Mouse (Mus musculus): ENCODE data around the gene C130026I21Rik. TPM values are rescaled to one million over a fixed set of nuclear protein-coding genes. Genes with fewer than 3 reads are reported as not detected.
"Not testable (repeated sequence)": the region's sequence is repeated elsewhere in the genome, so short reads cannot be mapped to it uniquely, and the experiment has no call there.

C130026I21Rik gene
- polyA plus RNA-seq, 1 experiment from 2014 or later = not detected

DNA sequence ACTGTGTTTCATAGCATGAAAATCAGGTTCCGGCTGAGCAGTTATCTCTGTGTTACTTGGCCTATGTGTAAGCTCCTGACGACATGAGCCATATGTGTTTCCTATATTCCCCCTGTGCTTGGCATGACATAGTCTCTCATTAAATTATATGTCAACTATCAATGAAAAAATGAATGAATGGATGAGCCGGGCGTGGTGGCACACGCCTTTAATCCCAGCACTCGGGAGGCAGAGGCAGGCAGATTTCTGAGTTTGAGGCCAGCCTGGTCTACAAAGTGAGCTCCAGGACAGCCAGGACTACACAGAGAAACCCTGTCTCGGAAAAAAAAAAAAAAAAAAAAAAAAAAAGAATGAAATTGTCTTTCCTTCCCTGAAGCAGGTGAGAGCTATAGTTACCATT lies 171.3 kb downstream of the C130026I21Rik start:
- not testable (repeated sequence) for H3K9me3 ChIP-seq; H3K36me3 ChIP-seq; H3K4me1 ChIP-seq; H3K27me3 ChIP-seq; ATAC-seq (ENCODE audit: insufficient number of reproducible peaks, insufficient read depth, low FRiP score, low TSS enrichment, low read depth); H3K9ac ChIP-seq; H3K4me3 ChIP-seq; H3K4me2 ChIP-seq; H3K27ac ChIP-seq
- WGBS = 74% methylated on average over 7 of the region's 7 CpGs

DNA sequence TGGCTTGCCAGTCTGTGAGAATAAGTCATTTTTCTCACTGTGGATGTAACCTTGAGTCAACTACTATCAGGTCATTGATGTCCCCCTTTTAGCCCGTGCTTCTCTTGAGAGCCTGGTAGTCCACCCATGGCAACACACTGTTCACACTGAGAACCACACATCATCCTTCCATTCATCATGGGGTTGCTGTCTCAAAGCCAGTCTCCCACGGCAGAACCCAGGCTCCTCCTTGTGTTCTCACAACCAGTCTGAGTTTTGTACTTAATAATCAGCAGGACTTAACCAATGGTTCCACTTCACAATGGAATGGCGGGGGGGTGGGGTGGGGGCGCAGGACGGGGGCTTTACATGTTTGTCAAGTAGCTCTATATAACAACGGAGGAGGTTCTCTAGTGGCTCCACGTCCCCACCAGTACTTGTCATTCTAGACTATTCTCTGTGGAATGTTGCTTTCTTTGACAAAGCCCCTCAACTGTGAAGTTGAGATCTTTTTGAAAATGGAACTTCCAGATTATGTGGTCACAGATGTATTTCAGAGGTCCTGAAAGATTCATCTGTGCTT lies 177.3 kb downstream of the C130026I21Rik start:
- not testable (repeated sequence) for H3K9me3 ChIP-seq; ATAC-seq (ENCODE audit: insufficient number of reproducible peaks, insufficient read depth, low FRiP score, low TSS enrichment, low read depth); H3K4me1 ChIP-seq; H3K36me3 ChIP-seq; H3K4me2 ChIP-seq; H3K4me3 ChIP-seq; H3K27ac ChIP-seq; H3K27me3 ChIP-seq; H3K9ac ChIP-seq
- WGBS = 82% methylated on average over 6 of the region's 7 CpGs

DNA sequence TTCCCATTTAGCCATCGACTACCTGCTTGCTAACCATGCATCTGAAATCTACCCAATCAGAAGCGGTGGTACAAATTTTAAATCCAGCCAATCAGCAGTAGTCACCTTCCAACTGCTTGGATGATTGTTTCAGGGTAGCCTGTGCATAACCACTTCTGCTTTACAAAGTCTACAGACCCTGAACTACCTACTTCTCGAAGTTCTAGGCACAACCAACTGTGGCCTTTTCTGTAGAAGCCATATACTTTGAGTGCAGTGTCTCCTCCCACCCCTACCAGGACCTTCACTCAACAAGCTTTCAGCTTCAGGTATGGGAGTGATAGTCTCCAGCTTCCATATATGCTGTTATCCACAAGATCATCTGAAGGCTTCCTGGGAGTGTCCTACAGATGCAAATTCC lies 178.2 kb downstream of the C130026I21Rik start:
- H3K9me3 ChIP-seq; H3K4me1 ChIP-seq; ATAC-seq (ENCODE audit: insufficient number of reproducible peaks, insufficient read depth, low FRiP score, low TSS enrichment, low read depth); H3K36me3 ChIP-seq; H3K27me3 ChIP-seq; H3K27ac ChIP-seq; H3K4me2 ChIP-seq; H3K9ac ChIP-seq; H3K4me3 ChIP-seq: not testable (repeated sequence)
- WGBS = 27% methylated on average over 1 of the region's 3 CpGs

DNA sequence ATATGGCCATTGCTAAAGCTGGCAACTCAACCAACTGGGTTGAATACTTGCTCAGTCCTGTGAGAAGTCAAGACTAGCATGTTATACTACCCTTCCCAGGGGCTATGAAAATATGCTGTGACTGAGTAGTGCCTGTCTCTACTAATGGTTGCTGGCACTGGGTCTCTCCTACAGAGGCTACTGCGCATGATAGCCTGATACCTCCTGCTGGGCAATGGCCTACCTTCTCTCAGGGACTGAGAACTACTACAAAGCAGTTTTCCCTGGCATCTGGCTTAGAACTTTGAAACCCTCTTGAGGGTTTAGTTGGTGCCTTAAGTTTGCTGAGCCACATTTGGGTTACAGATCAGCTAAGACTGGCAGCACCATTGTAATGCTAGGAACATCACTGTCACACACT lies 184.2 kb downstream of the C130026I21Rik start:
- ATAC-seq (ENCODE audit: insufficient number of reproducible peaks, insufficient read depth, low FRiP score, low TSS enrichment, low read depth); H3K9ac ChIP-seq; H3K4me3 ChIP-seq; H3K9me3 ChIP-seq; H3K36me3 ChIP-seq; H3K4me1 ChIP-seq; H3K27me3 ChIP-seq; H3K27ac ChIP-seq; H3K4me2 ChIP-seq: not testable (repeated sequence)
- whole genome bisulfite sequencing = 61% methylated on average over 1 of the region's 1 CpGs

DNA sequence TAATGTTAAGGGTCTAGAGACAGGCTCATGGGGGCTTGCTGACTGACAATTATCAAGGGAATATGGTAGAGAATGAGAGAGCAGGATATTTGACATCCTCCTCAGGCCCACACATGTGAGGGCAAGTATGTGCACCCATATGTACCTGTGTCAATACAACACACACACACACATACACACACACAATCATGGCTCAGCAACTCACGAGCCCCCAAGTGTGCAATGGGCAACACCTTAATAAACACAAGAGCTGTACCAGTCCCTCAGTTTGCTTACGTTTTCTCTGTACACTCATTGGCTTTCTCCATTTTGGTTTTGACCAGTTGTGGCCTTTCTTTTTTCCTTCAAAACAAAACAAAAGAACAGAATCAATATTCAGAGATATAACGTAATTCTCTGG lies 185.6 kb downstream of the C130026I21Rik start:
- H3K4me2 ChIP-seq; H3K4me1 ChIP-seq; H3K9ac ChIP-seq; H3K9me3 ChIP-seq; ATAC-seq (ENCODE audit: insufficient number of reproducible peaks, insufficient read depth, low FRiP score, low TSS enrichment, low read depth); H3K4me3 ChIP-seq; H3K27me3 ChIP-seq; H3K27ac ChIP-seq; H3K36me3 ChIP-seq: not testable (repeated sequence)
- whole genome bisulfite sequencing = 59% methylated on average over 3 of the region's 3 CpGs

DNA sequence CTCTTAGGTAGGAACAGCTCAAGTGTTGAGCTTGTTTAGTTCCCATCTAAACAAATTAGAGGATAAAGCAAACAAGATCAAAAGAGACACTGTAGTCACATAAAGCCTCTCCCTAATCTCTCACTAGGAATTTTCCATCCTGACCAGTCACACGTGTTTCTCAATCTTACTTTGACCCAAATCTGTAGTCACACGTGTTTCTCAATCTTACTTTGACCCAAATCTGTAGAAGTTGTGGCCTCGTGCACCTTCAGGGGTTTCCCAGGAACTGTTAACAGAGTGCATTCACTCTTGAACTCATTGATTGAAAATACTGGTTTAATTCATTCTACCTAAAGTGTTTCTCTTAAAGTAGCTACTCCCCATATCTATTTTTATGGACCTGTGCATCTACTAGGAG lies 197.3 kb downstream of the C130026I21Rik start:
- H3K4me2 ChIP-seq; H3K36me3 ChIP-seq; H3K9ac ChIP-seq; H3K27me3 ChIP-seq; H3K9me3 ChIP-seq; ATAC-seq (ENCODE audit: insufficient number of reproducible peaks, insufficient read depth, low FRiP score, low TSS enrichment, low read depth); H3K4me3 ChIP-seq; H3K27ac ChIP-seq; H3K4me1 ChIP-seq: not testable (repeated sequence)
- 59% methylated on average over 3 of the region's 3 CpGs for WGBS

DNA sequence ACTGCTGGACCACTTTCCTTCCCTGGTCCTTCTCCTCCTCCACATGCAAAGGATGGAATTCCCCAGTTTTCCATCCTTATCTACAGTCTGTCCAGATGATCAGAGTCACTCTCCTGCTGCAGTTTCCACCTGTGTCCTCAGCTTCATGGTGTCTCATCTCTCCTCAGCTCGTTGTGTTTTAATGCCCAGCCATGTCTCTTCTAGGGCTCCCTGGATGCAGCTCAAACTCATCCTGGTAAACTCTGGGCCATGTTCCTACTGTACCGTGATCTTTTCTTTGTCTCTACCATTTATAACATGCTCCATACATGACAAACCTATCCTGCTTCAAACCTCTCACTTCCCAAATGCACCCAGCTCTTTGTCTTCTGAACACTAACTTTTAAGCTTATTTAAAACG lies 198.7 kb downstream of the C130026I21Rik start:
- not testable (repeated sequence) for H3K27ac ChIP-seq; H3K4me1 ChIP-seq; ATAC-seq (ENCODE audit: insufficient number of reproducible peaks, insufficient read depth, low FRiP score, low TSS enrichment, low read depth); H3K4me3 ChIP-seq; H3K4me2 ChIP-seq; H3K36me3 ChIP-seq; H3K9ac ChIP-seq; H3K27me3 ChIP-seq; H3K9me3 ChIP-seq
- 63% methylated on average over 3 of the region's 3 CpGs for WGBS

DNA sequence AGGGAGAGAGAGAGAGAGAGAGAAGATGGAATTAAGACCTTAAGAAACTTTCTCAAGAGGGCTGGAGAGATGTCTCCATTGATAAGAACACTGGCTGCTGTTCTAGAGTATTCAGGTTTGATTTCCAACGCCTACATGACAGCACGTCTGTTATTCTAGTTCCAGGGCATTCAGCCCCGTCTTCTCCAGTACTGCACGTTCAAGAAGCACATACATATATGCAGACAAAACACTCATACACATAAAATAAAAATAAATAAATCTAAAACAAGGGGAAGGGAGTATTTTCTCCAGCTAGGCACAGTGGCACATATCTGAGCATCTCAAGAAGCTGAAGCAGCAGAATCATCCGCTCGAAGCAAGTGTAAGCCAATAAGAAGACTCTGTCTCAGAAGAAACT lies 234.6 kb downstream of the C130026I21Rik start:
- H3K4me3 ChIP-seq; ATAC-seq (ENCODE audit: insufficient number of reproducible peaks, insufficient read depth, low FRiP score, low TSS enrichment, low read depth); H3K27ac ChIP-seq; H3K9ac ChIP-seq; H3K9me3 ChIP-seq; H3K4me2 ChIP-seq; H3K36me3 ChIP-seq; H3K27me3 ChIP-seq; H3K4me1 ChIP-seq: not testable (repeated sequence)
- 76% methylated on average over 6 of the region's 6 CpGs for WGBS

DNA sequence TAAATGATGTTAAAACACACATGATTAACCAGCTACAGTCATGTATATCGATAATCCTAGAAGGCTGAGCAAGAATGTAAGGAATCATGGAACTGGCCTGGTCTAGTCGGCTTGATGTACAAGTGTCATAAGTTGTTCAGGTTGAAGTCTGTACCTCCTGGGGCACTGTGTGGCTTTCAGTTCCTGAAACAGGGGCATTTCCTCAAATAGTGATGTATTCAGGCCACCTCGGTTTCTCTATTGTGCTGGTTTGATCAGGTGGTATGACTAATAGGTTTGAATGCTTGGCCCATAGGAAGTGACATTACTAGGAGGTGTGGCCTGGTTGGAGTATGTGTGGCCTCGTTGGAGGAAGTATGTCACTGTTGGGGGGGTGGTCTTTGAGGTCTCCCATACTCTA lies 236.0 kb downstream of the C130026I21Rik start:
- not testable (repeated sequence) for H3K4me3 ChIP-seq; H3K27ac ChIP-seq; H3K36me3 ChIP-seq; H3K9me3 ChIP-seq; ATAC-seq (ENCODE audit: insufficient number of reproducible peaks, insufficient read depth, low FRiP score, low TSS enrichment, low read depth); H3K9ac ChIP-seq; H3K4me2 ChIP-seq; H3K27me3 ChIP-seq; H3K4me1 ChIP-seq
- WGBS = 88% methylated on average over 3 of the region's 4 CpGs

DNA sequence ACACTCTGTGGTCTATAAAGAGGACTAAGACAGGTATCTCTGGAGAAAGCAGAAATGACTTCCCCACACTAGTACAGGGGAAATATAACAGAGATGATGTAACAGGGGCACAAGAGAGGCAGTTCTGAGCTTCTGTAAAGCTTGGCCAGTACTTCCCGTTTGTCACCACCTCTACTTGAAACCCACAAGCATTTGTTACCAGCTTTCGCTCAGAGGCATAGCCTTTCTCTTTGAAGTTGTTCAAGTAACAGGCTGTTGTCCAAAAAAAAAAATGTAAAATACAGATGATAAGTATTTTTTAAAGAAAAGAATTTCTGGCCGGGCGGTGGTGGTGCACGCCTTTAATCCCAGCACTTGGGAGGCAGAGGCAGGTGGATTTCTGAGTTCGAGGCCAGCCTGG lies 236.8 kb downstream of the C130026I21Rik start:
- H3K27me3 ChIP-seq; H3K4me3 ChIP-seq; H3K4me2 ChIP-seq; ATAC-seq (ENCODE audit: insufficient number of reproducible peaks, insufficient read depth, low FRiP score, low TSS enrichment, low read depth); H3K36me3 ChIP-seq; H3K9ac ChIP-seq; H3K4me1 ChIP-seq; H3K27ac ChIP-seq; H3K9me3 ChIP-seq: not testable (repeated sequence)
- 91% methylated on average over 5 of the region's 6 CpGs for WGBS

DNA sequence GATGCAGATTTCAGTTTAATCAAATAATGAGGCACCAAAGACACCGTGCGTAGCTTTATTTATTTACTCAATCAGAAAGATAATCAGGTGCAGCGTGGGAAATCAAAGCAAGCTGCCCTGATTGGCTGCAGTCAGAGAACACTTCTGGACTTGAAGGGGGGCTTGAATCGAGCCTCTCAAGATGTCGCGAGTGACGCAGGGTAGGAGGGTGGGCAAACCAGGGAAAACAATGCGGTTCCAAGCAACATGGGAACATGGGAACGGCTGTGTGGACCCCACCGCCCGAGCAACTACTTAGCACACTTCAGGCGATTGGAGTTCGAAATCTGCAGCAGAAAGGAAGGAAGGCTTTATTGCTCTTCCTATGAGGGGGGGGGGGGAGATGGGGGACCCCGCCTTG lies 240.2 kb downstream of the C130026I21Rik start:
- not testable (repeated sequence) for H3K27ac ChIP-seq; H3K36me3 ChIP-seq; H3K4me1 ChIP-seq; ATAC-seq (ENCODE audit: insufficient number of reproducible peaks, insufficient read depth, low FRiP score, low TSS enrichment, low read depth); H3K27me3 ChIP-seq; H3K4me3 ChIP-seq; H3K4me2 ChIP-seq; H3K9ac ChIP-seq; H3K9me3 ChIP-seq
- 63% methylated on average over 12 of the region's 14 CpGs for WGBS

DNA sequence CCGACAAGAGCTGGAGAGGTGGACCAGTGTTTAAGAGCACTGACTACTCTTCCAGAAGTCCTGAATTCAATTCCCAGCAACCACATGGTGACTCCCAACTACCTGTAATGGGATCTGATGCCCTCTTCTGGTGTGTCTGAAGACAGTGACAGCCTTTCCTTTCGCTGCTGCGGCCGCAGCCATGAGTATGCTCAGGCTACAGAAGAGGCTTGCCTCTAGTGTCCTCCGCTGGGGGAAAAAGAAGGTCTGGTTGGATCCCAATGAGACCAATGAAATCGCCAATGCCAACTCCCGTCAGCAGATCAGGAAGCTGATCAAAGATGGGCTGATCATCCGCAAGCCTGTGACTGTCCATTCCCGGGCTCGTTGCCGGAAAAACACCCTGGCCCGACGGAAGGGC lies 258.4 kb downstream of the C130026I21Rik start:
- not testable (repeated sequence) for ATAC-seq (ENCODE audit: insufficient number of reproducible peaks, insufficient read depth, low FRiP score, low TSS enrichment, low read depth); H3K4me2 ChIP-seq; H3K27me3 ChIP-seq; H3K27ac ChIP-seq; H3K9me3 ChIP-seq; H3K9ac ChIP-seq; H3K4me1 ChIP-seq; H3K4me3 ChIP-seq; H3K36me3 ChIP-seq
- 92% methylated on average over 13 of the region's 13 CpGs for WGBS

DNA sequence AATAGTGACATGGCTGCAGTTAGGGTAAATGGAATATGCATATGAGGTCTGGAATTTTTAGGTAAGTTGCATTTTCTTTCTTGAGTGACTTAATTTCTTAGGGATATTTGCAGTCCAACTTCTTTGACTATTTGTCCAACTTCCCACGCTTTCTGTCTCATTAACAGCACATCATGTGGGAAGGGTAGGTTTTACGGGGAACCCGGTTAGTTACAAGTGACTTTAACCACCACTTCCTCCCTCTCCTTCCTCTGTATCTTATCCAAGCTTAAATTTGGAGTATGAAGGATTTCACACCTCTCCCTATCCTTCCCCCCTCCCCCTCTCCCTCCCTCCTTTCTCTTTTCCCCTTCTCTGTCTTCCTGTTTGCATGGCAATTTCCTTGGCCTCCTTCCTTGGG lies 259.4 kb downstream of the C130026I21Rik start:
- ATAC-seq (ENCODE audit: insufficient number of reproducible peaks, insufficient read depth, low FRiP score, low TSS enrichment, low read depth); H3K36me3 ChIP-seq; H3K4me3 ChIP-seq; H3K4me1 ChIP-seq; H3K27ac ChIP-seq; H3K27me3 ChIP-seq; H3K4me2 ChIP-seq; H3K9ac ChIP-seq; H3K9me3 ChIP-seq: not testable (repeated sequence)
- 92% methylated on average over 3 of the region's 3 CpGs for WGBS
